Mouse (Mus musculus): ENCODE data around the gene Ssr3.

- peak; percentile 77 for TF ChIP-seq CTCF (IDR thresholded peaks at IDR 0.05; ENCODE audit: low read depth)
- TF ChIP-seq EP300 (IDR thresholded peaks at IDR 0.05; ENCODE audit: low read depth): no peak
Measured at GRCm38 (mm10) chr3:65379884-65380539, 12.4 kb downstream of the Ssr3 start.
